Mouse (Mus musculus) midbrain, embryonic 12.5 days (tissue): ENCODE data around the gene Ear14. TPM values are rescaled to one million over a fixed set of nuclear protein-coding genes. Genes with fewer than 3 reads are reported as not detected.

Experiments used
- polyA plus RNA-seq: library from polyadenylated mRNA; unstranded; fragments of >200 nt; fragmentation: Nextera tagmentation; extraction: Ambion mirVana; gene quantifications from 2 replicates; pipeline ENCODE4 v1.2.1, GENCODE M21; 2016

Gene Ear14
- polyA plus RNA-seq, 1 experiment from 2014 or later: not detected

Other genes with a start within 250 kb of the Ear14 start
- gene Pnp2, start 247.4 kb upstream of the Ear14 start, polyA plus RNA-seq: 0.46 and 0.52 TPM in 2 replicates
- gene Rnase10, start 195.6 kb upstream of the Ear14 start, polyA plus RNA-seq: not detected in 2 replicates
- not detected in 2 replicates for gene Rnase9, start 161.5 kb upstream of the Ear14 start, polyA plus RNA-seq
- not detected in 2 replicates for gene Rnase11, start 153.2 kb upstream of the Ear14 start, polyA plus RNA-seq
- not detected in 2 replicates for gene Rnase12, start 145.7 kb upstream of the Ear14 start, polyA plus RNA-seq
- gene Olfr750, start 129.0 kb upstream of the Ear14 start, polyA plus RNA-seq: 0.03 TPM in 1 of 2 replicates, not detected in the other
- gene Rnase4, start 112.3 kb upstream of the Ear14 start, polyA plus RNA-seq: 12.0 and 14.2 TPM in 2 replicates
- 1.9 and 3.2 TPM in 2 replicates for gene Ang, start 112.2 kb upstream of the Ear14 start, polyA plus RNA-seq
- gene Eddm3b, start 89.0 kb upstream of the Ear14 start, polyA plus RNA-seq: not detected in 2 replicates
- gene Rnase6, start 79.5 kb upstream of the Ear14 start, polyA plus RNA-seq: 0.43 and 0.50 TPM in 2 replicates
- not detected in 2 replicates for gene Rnase1, start 56.6 kb upstream of the Ear14 start, polyA plus RNA-seq
- not detected in 2 replicates for gene Rnase2b, start 41.1 kb upstream of the Ear14 start, polyA plus RNA-seq
- not detected in 2 replicates for gene Ang2, start 4.2 kb upstream of the Ear14 start, polyA plus RNA-seq
- not detected in 2 replicates for gene Rnase2a, start 52.7 kb downstream of the Ear14 start, polyA plus RNA-seq
- not detected in 2 replicates for gene Gm7247, start 158.4 kb downstream of the Ear14 start, polyA plus RNA-seq
- gene Vmn2r88, start 207.4 kb downstream of the Ear14 start, polyA plus RNA-seq: not detected in 2 replicates
- not detected in 2 replicates for gene Vmn2r89, start 248.5 kb downstream of the Ear14 start, polyA plus RNA-seq